Mouse (Mus musculus) megakaryocyte progenitor cell, adult 5-6 weeks (primary cell): ENCODE measurements around the gene Rpl7a. TPM values are rescaled to one million over a fixed set of nuclear protein-coding genes. Genes with fewer than 3 reads are reported as not detected.
"Not testable (repeated sequence)": the region's sequence is repeated elsewhere in the genome, so short reads cannot be mapped to it uniquely, and the experiment has no call there.

Source experiments
- ATAC-seq: replicated peaks from 2 replicates; pipeline ENCODE4 v1.8.0; 2016; ENCODE audit warnings: mild to moderate bottlenecking, moderate TSS enrichment, inconsistent platforms; ENCODE audit not compliant: poor library complexity
- total RNA-seq, 2 experiments: library from RNA; stranded (forward) in 1 of 2; stranded (reverse) in 1 of 2; fragments of 157-497, 149-512 nt in 1 of 2; fragments of 200-1000 nt in 1 of 2; gene quantifications; 2 replicates each; pipeline versions ENCODE4 v1.2.3 to v1.2.4; 2015 to 2017

Rpl7a gene
- total RNA-seq (2015): 2,379 and 2,445 TPM in 2 replicates
- total RNA-seq (2017): 2,150 and 2,311 TPM in 2 replicates

GRCm38 (mm10) chr2:26910124-26910993 is at the start of gene Rpl7a, which contains the start of gene Med22:
Gene Rpl7a (plus strand): TSS chr2:26910764.
Gene Med22 (minus strand): TSS chr2:26910677.
- ATAC-seq: peak; percentile 79

- ATAC-seq: peak; percentile 17; the same call in 1 of the 2 replicates
These were observed 47.7 kb upstream of the Rpl7a start for GRCm38 (mm10) chr2:26862856-26863255.

- no peak for ATAC-seq
These were observed 45.7 kb upstream of the Rpl7a start, which contains the start of gene Abo for GRCm38 (mm10) chr2:26864879-26865278. Gene Abo (minus strand): TSS chr2:26864979.

GRCm38 (mm10) chr2:26870666-26871065 is 39.9 kb upstream of the Rpl7a start:
- no peak for ATAC-seq

- no peak for ATAC-seq
These were observed 32.0 kb upstream of the Rpl7a start for GRCm38 (mm10) chr2:26878571-26878970.

- not testable (repeated sequence) for ATAC-seq
These were observed 25.0 kb upstream of the Rpl7a start for GRCm38 (mm10) chr2:26885541-26885940.

- ATAC-seq: not testable (repeated sequence)
These were observed 24.4 kb upstream of the Rpl7a start for GRCm38 (mm10) chr2:26886170-26886569.

- no peak for ATAC-seq
These were observed 14.7 kb upstream of the Rpl7a start for GRCm38 (mm10) chr2:26895898-26896297.

- no peak for ATAC-seq
These were observed 9.8 kb upstream of the Rpl7a start for GRCm38 (mm10) chr2:26900731-26901130.

GRCm38 (mm10) chr2:26901834-26902400 is 8.6 kb upstream of the Rpl7a start:
- no peak for ATAC-seq

- ATAC-seq: peak; percentile 94
These were observed 7.9 kb upstream of the Rpl7a start, which contains the start of gene Surf6 for GRCm38 (mm10) chr2:26902467-26903220. Gene Surf6 (minus strand): TSS chr2:26902879.

GRCm38 (mm10) chr2:26903311-26903710 is 7.3 kb upstream of the Rpl7a start:
- ATAC-seq: no peak

- ATAC-seq: no peak
These were observed 4.6 kb upstream of the Rpl7a start for GRCm38 (mm10) chr2:26905936-26906335.

- no peak for ATAC-seq
These were observed 4.1 kb upstream of the Rpl7a start for GRCm38 (mm10) chr2:26906431-26906830.

GRCm38 (mm10) chr2:26907109-26907508 is 3.5 kb upstream of the Rpl7a start:
- ATAC-seq: no peak

- ATAC-seq: no peak
These were observed 1.7 kb upstream of the Rpl7a start for GRCm38 (mm10) chr2:26908710-26909386.

- no peak for ATAC-seq
These were observed 1.2 kb upstream of the Rpl7a start for GRCm38 (mm10) chr2:26909387-26909784.

- ATAC-seq: 0 out of 2 replicates have a peak, but pooled peaks have one; percentile 12
These were observed 616 bp downstream of the Rpl7a start for GRCm38 (mm10) chr2:26910994-26911765.

GRCm38 (mm10) chr2:26912253-26912770 is 1.7 kb downstream of the Rpl7a start:
- ATAC-seq: no peak
